Mouse (Mus musculus) granulocyte monocyte progenitor cell, adult 5-6 weeks (primary cell): ENCODE measurements around the gene Akr1e1. TPM values are rescaled to one million over a fixed set of nuclear protein-coding genes. Genes with fewer than 3 reads are reported as not detected.
A peak's percentile ranks its signal among the peaks of the same experiment; 100 is the strongest.
"Not testable (repeated sequence)": the region's sequence is repeated elsewhere in the genome, so short reads cannot be mapped to it uniquely, and the experiment has no call there.

ENCODE experiments used
- ATAC-seq: replicated peaks from 2 replicates; pipeline ENCODE4 v1.8.0; 2016; ENCODE audit warnings: mild to moderate bottlenecking, moderate TSS enrichment, inconsistent platforms; ENCODE audit not compliant: poor library complexity, severe bottlenecking
- total RNA-seq, 2 experiments: library from RNA; stranded (forward) in 1 of 2; stranded (reverse) in 1 of 2; fragments of 200-712, 200-1000 nt in 1 of 2; fragments of >200 nt in 1 of 2; fragmentation: Nextera tagmentation in 1 of 2; gene quantifications; 2 replicates each; pipeline ENCODE4 v1.2.3; 2014 to 2017

Akr1e1 gene
- total RNA-seq (2014; fragmentation: Nextera tagmentation) (22.8 and 30.5 TPM in 2 replicates), total RNA-seq (2017) (11.2 and 17.8 TPM in 2 replicates)

GRCm38 (mm10) chr13:4608961-4609409, at the start of gene Akr1e1:
Akr1e1 (minus strand) TSS chr13:4609174.
- peak; percentile 99 for ATAC-seq

- no peak for ATAC-seq
These were observed 49.4 kb upstream of the Akr1e1 start for GRCm38 (mm10) chr13:4658346-4658745.

GRCm38 (mm10) chr13:4656277-4657146, 47.5 kb upstream of the Akr1e1 start:
- no peak for ATAC-seq

GRCm38 (mm10) chr13:4650190-4650589, 41.2 kb upstream of the Akr1e1 start:
- peak; percentile 80 for ATAC-seq

- no peak for ATAC-seq
These were observed 36.3 kb upstream of the Akr1e1 start for GRCm38 (mm10) chr13:4645248-4645647.

- 0 out of 2 replicates have a peak, but pooled peaks have one; percentile 31 for ATAC-seq
These were observed 1.9 kb upstream of the Akr1e1 start for GRCm38 (mm10) chr13:4610902-4611301.

- peak; percentile 25 for ATAC-seq
These were observed 444 bp downstream of the Akr1e1 start for GRCm38 (mm10) chr13:4608530-4608929.

- ATAC-seq, result no peak
These were observed 2.2 kb downstream of the Akr1e1 start for GRCm38 (mm10) chr13:4606821-4607220.

GRCm38 (mm10) chr13:4603431-4603830, 5.5 kb downstream of the Akr1e1 start:
- not testable (repeated sequence) for ATAC-seq

GRCm38 (mm10) chr13:4576921-4577320, 32.1 kb downstream of the Akr1e1 start:
- ATAC-seq, result no peak

GRCm38 (mm10) chr13:4573871-4574270, 35.1 kb downstream of the Akr1e1 start, which contains the start of gene Akr1c21:
Akr1c21 (plus strand) TSS chr13:4574075.
- no peak for ATAC-seq

- ATAC-seq, result no peak
These were observed 43.0 kb downstream of the Akr1e1 start for GRCm38 (mm10) chr13:4565996-4566395.

GRCm38 (mm10) chr13:4560500-4560899, 48.5 kb downstream of the Akr1e1 start:
- no peak for ATAC-seq

- no peak for ATAC-seq
These were observed 49.8 kb downstream of the Akr1e1 start for GRCm38 (mm10) chr13:4559143-4559542.

Other genes starting within 250 kb of the Akr1e1 start
- gene Akr1c6, start 174.9 kb downstream of the Akr1e1 start, total RNA-seq (2014; fragmentation: Nextera tagmentation), result not detected in 2 replicates
- not detected in 2 replicates for gene Akr1c6, start 174.9 kb downstream of the Akr1e1 start, total RNA-seq (2017)
- gene Akr1c20, start 85.8 kb downstream of the Akr1e1 start, total RNA-seq (2014; fragmentation: Nextera tagmentation), result not detected in 2 replicates
- not detected in 2 replicates for gene Akr1c20, start 85.8 kb downstream of the Akr1e1 start, total RNA-seq (2017)
- gene Akr1c21, start 35.1 kb downstream of the Akr1e1 start, total RNA-seq (2014; fragmentation: Nextera tagmentation), result not detected in 2 replicates
- gene Akr1c21, start 35.1 kb downstream of the Akr1e1 start, total RNA-seq (2017), result not detected in 2 replicates